In the genomic region with DNA sequence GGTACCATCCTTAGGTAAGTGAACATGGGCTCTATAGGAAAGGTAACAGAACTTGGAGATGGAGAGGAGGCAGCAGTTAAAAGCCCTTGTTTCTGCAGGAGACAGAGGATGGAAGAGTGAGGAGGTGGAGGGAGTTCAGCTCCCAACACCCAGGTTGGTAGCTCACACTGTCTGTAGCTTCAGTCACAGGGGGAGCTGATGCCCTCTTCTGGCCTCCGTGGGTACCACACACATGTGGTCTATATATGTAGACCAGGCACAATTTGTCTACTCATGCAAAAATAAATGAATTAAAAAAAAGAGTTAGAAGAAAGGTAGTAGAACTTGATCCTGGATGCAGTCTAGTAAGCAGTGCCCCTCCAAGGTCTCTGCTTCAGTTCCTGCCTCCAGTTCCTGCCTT, we compare ENCODE assay signal across 14 mouse cellular contexts.
A peak's percentile ranks its signal among the peaks of the same experiment; 100 is the strongest.
DNase-seq lines count a peak whose midpoint lies in the region; ATAC-seq and TF ChIP-seq lines count a peak whose summit lies in the region.
"Had no signal": no experiment of that assay in that cellular context is flagged by ENCODE, and none has a peak within 500 bp of the region (broad histone marks: within the 10 kb centered on the region; RNA-seq: fewer than 3 reads in every experiment).

No protein-coding gene starts in this region.

- H3K36me3 ChIP-seq in liver, embryonic 11.5 days (ENCODE audit: control insufficient read depth, insufficient read depth, low read length) = no peaks in the 10 kb centered on the region
- no peaks in the 10 kb centered on the region for H3K36me3 ChIP-seq in ES-Bruce4 (ENCODE audit: control insufficient read depth, insufficient read depth, low read length, poor library complexity, severe bottlenecking)
- H3K36me3 ChIP-seq in stomach, postnatal 0 days (ENCODE audit: control insufficient read depth, insufficient read depth, low read length) = no peaks in the 10 kb centered on the region
- H3K36me3 ChIP-seq: liver, embryonic 13.5 days had no signal

- no peak overlapping the region for H3K27ac ChIP-seq in liver, embryonic 11.5 days (ENCODE audit: low read depth, low read length)
- peak overlapping the region; percentile 93 for H3K27ac ChIP-seq in ES-Bruce4 (ENCODE audit: insufficient read depth, low read length)
- no peak overlapping the region for H3K27ac ChIP-seq in bone marrow, adult 2 months (ENCODE audit: control insufficient read depth, insufficient read depth, low read depth, low read length, poor library complexity)
- no peak overlapping the region for H3K27ac ChIP-seq in stomach, postnatal 0 days (replicated peaks)
- H3K27ac ChIP-seq: liver, embryonic 13.5 days had no signal

- H3K27me3 ChIP-seq in liver, embryonic 11.5 days (replicated peaks; ENCODE audit: control insufficient read depth, insufficient read depth, low read length) = no peaks in the 10 kb centered on the region
- no peaks in the 10 kb centered on the region for H3K27me3 ChIP-seq in ES-Bruce4 (ENCODE audit: control insufficient read depth, insufficient read depth, low read length, poor library complexity, severe bottlenecking)
- no peaks in the 10 kb centered on the region for H3K27me3 ChIP-seq in stomach, postnatal 0 days (ENCODE audit: control insufficient read depth, insufficient read depth, low read length)
- H3K27me3 ChIP-seq: liver, embryonic 13.5 days had no signal

- peak; percentile 63 for TF ChIP-seq CTCF in ES-Bruce4 (IDR thresholded peaks at IDR 0.05; ENCODE audit: low read depth, low read length)
- TF ChIP-seq CTCF in bone marrow, adult 2 months (IDR thresholded peaks at IDR 0.05; ENCODE audit: control insufficient read depth, insufficient read depth, low read length) = peak; percentile 52; the same call in 1 of the 2 replicates
- TF ChIP-seq CTCF in stomach, postnatal 0 days (IDR thresholded peaks at IDR 0.05; ENCODE audit: low read depth) = peak; percentile 47

- WGBS in liver, embryonic 11.5 days = 63% methylated on average over 1 of the region's 1 CpGs
- WGBS in bone marrow, adult 2 months = 87% methylated on average over 1 of the region's 1 CpGs
- 88% methylated on average over 1 of the region's 1 CpGs for WGBS in stomach, postnatal 0 days

- H3K9ac ChIP-seq in liver, embryonic 11.5 days (ENCODE audit: low read depth, low read length) = no peak overlapping the region
- no peak overlapping the region for H3K9ac ChIP-seq in ES-Bruce4 (ENCODE audit: low read depth, poor library complexity, severe bottlenecking)
- H3K9ac ChIP-seq in stomach, postnatal 0 days (ENCODE audit: low read length) = no peak overlapping the region
- H3K9ac ChIP-seq: liver, embryonic 13.5 days had no signal

- no peak overlapping the region for H3K4me3 ChIP-seq in liver, embryonic 11.5 days (ENCODE audit: low read depth, low read length)
- H3K4me3 ChIP-seq in ES-Bruce4 (ENCODE audit: low read depth, low read length) = no peak overlapping the region
- H3K4me3 ChIP-seq in bone marrow, adult 2 months (replicated peaks; ENCODE audit: control insufficient read depth, low read depth, low read length) = no peak overlapping the region
- H3K4me3 ChIP-seq in stomach, postnatal 0 days (ENCODE audit: low read depth, low read length) = no peak overlapping the region
- H3K4me3 ChIP-seq: liver, embryonic 13.5 days had no signal

- TF ChIP-seq EP300 in ES-Bruce4 (IDR thresholded peaks at IDR 0.05; ENCODE audit: insufficient read depth, low read depth, low read length) = no peak
- TF ChIP-seq EP300 in stomach, postnatal 0 days (optimal IDR thresholded peaks at IDR 0.05) = no peak

- DNase-seq in liver = peak; percentile 21
- no peak for DNase-seq in liver, embryonic 11.5 days (ENCODE audit: low spot score)
- no peak for DNase-seq in stomach, postnatal 0 days (ENCODE audit: low spot score)
- DNase-seq in urinary bladder, postnatal 10 days (ENCODE audit: low spot score) = no peak
- no peak for DNase-seq in frontal cortex, postnatal 25 days (ENCODE audit: low spot score in 2 of 2)
- DNase-seq: cerebellum, postnatal 36 days; gastrocnemius, postnatal 10 days; heart, postnatal 36 days; kidney, adult 9 months; layer of hippocampus, postnatal 36 days; liver, embryonic 13.5 days; midbrain, embryonic 14.5 days had no signal

- no peaks in the 10 kb centered on the region; the same call in 1 of the 2 replicates for H3K4me1 ChIP-seq in liver, embryonic 11.5 days (replicated peaks; ENCODE audit: control insufficient read depth, insufficient read depth, low read length)
- peaks cover 7% of the 10 kb centered on the region for H3K4me1 ChIP-seq in ES-Bruce4 (ENCODE audit: control insufficient read depth, insufficient read depth, low read length)
- H3K4me1 ChIP-seq in bone marrow, adult 2 months (ENCODE audit: control insufficient read depth, insufficient read depth, low read length) = no peaks in the 10 kb centered on the region
- no peaks in the 10 kb centered on the region for H3K4me1 ChIP-seq in stomach, postnatal 0 days (replicated peaks; ENCODE audit: control insufficient read depth, insufficient read depth)
- H3K4me1 ChIP-seq: liver, embryonic 13.5 days had no signal

- H3K9me3 ChIP-seq in liver, embryonic 11.5 days (ENCODE audit: control insufficient read depth, low read length) = no peaks in the 10 kb centered on the region
- peaks cover 6% of the 10 kb centered on the region; the same call in 1 of the 2 replicates for H3K9me3 ChIP-seq in ES-Bruce4 (replicated peaks; ENCODE audit: control insufficient read depth, insufficient read depth, low read length, poor library complexity, severe bottlenecking)
- H3K9me3 ChIP-seq in stomach, postnatal 0 days (ENCODE audit: control insufficient read depth, low read length) = no peaks in the 10 kb centered on the region
- H3K9me3 ChIP-seq: liver, embryonic 13.5 days had no signal

- no peak for TF ChIP-seq POLR2A in ES-Bruce4 (IDR thresholded peaks at IDR 0.05; ENCODE audit: insufficient read depth, low read length)
- TF ChIP-seq POLR2A in bone marrow, adult 2 months (IDR thresholded peaks at IDR 0.05; ENCODE audit: borderline replicate concordance, control insufficient read depth, low read depth, low read length) = no peak

- H3K4me2 ChIP-seq in liver, embryonic 11.5 days = no peak overlapping the region
- no peak overlapping the region for H3K4me2 ChIP-seq in stomach, postnatal 0 days (replicated peaks; ENCODE audit: low read depth)
- H3K4me2 ChIP-seq: liver, embryonic 13.5 days had no signal

- ATAC-seq in liver, embryonic 11.5 days (replicated peaks; ENCODE audit: low FRiP score) = no peak
- peak; percentile 47; the same call in 1 of the 2 replicates for ATAC-seq in stomach, postnatal 0 days (ENCODE audit: low FRiP score, low TSS enrichment)
